Mouse (Mus musculus) megakaryocyte, adult 5-6 weeks (primary cell): ENCODE measurements at regions not wholly inside any gene's neighbourhood (a gene's known extent, or its start where the extent isn't known, plus 50 kb on each side); places are given as distances from the start of the nearest gene placed in this dataset.
A peak's percentile ranks its signal among the peaks of the same experiment; 100 is the strongest.

Experiments
- ATAC-seq: 2 replicates; pipeline ENCODE4 v1.8.0; 2016; ENCODE audit warnings: mild to moderate bottlenecking, inconsistent platforms; ENCODE audit not compliant: poor library complexity, severe bottlenecking

DNA sequence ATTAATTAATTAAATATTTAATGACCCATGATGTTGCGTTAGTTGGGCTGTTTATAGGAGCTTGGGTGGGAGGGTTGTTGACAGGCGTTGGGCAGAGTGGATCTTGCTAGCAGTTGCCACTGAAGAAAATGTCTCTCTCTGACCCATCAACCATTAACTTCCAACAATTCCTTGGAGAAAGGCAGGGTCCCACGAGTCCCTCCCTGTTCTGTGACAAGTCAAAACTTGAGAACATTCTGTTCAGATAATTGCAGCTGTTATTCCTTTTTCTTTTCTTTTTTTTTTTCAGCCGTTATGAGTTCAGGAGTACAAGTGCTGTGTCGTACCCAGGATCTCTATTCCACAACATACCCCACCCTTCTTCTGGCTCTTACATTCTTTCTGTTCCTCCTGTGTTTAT, 59.8 kb upstream of the Tnfrsf21 start:
- ATAC-seq = no peak

DNA sequence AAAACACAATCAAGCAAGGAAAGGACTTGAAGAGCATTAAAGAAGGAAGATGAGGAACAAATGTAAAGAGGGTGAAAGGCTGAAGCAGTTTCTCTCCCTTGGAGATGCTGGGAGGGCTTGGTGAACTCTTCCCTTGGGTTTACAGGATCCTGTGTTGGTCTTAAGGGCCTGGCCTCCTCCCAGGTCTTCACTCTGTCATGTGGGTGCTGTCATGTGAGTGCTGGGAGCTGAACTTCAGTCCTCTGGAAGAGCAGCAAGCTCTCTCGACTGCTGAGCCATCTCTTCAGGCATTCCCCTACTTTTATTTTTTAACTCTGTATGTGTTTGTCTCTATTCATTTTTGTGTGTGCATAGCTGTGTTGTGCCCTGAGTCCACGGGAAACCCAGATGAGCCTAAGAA, 61.6 kb upstream of the Tnfrsf21 start:
- no peak for ATAC-seq

DNA sequence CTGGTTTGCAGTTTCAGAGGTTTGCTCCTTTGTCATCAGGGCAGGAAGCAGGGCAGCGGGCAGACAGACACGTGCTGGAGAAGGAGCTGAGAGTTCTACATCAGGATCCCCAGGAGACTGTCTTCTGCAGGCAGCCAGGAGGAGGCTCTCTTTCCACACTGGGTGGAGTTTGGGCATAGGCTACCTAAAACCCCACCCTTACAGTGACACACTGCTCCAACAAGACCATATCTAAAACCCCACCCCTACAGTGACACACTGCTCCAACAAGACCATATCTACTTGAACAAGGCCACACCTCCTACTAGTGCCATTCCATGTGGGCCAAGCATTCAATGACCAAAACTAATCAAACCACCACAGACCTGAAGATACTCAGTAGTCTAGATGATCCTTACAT, 68.0 kb upstream of the Cd2ap start:
- ATAC-seq = no peak

DNA sequence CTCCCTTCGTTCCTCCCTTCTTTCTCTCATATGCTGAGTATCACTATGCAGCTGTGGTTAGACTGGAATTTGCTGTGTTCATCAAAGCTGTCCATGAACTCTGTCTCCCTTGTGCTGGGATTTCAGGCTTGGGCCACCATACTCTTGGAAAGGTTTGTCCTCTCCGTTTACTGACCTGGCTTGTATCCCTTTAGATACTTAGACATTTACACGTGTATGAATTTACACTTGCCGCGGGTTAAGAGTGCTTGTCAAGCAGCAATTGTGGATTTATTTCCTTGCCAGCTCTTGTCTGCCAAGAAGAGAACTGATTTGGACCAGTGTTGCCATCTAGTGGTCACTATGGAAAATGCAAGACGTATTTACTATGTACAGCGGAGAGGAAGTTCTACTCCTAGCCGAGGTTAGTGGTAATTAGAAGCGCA, 66.8 kb upstream of the Cd2ap start:
- peak; percentile 86 for ATAC-seq

DNA sequence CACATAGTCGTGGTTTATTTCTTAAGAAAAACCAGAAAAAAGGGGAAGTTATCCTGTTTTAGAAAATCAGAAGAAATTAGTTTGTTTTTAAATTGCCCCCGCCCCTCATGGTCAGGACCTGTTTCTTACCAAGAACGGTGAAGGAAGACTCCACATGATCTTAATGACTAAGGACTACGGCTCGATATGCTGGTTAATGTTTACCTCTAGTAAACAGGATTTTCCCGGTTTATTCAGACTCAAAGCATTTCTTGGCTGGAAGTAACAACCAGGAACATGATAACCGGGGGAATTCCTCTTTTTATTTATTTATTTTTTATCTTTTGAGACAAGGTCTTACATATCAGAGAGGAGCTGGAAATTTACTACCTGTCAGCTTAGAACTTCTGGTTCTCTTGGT, 63.0 kb upstream of the Cd2ap start:
- ATAC-seq = no peak

DNA sequence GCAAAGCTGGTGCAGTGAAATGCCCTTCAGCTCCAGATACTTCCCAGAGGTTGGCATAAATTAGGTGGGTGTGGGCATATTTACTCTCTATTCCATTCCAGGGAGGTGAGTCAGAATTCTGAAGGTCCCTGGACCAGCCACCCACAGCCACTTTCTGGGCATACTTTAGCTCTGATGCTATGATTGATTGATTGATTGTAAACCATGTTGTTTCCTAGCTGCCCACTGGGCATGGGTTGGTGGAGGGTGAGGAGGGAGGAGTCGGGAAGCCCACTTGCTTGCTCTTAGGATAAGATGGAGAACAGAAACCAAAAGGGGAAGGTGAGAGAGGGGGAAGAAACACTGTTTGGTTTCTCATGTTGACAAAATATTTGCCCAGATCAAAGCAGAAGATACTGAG, 62.1 kb upstream of the Cd2ap start:
- peak; percentile 72 for ATAC-seq

DNA sequence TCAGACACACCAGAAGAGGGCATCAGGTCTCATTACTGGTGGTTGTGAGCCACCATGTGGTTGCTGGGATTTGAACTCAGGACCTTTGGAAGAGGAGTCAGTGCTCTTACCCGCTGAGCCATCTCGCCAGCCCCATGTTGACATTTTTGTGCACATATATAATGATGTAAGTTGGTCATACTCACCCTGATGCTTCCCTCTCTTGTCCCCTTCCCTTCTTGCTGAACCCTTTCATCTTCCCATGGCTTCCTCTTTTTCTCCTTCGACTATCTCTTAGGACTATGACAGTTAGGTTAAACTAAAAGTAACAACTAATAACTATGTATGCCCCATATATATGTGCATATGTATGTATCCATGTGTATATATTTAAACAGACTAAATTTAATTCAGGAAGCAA, 61.0 kb upstream of the Cd2ap start:
- ATAC-seq = peak; percentile 63

DNA sequence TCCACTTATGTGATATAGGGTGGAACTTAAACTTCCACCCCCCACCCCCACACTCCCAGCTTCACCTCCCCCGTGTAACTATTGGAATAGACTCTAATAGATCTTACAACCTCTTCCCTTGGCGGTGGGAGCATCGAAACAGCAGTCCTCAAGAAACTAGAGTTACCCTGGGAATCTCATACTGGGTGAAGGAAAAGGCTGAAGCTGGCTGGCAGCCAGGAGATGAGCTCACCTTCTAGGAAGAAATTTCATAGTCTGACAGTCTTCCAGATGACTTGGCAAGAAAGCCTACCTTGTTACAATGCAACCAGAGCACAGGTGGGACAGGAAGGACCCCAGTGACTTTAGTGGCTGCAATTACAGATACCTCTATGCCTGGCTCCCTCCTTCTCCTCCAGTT, 57.6 kb upstream of the Cd2ap start:
- no peak for ATAC-seq

DNA sequence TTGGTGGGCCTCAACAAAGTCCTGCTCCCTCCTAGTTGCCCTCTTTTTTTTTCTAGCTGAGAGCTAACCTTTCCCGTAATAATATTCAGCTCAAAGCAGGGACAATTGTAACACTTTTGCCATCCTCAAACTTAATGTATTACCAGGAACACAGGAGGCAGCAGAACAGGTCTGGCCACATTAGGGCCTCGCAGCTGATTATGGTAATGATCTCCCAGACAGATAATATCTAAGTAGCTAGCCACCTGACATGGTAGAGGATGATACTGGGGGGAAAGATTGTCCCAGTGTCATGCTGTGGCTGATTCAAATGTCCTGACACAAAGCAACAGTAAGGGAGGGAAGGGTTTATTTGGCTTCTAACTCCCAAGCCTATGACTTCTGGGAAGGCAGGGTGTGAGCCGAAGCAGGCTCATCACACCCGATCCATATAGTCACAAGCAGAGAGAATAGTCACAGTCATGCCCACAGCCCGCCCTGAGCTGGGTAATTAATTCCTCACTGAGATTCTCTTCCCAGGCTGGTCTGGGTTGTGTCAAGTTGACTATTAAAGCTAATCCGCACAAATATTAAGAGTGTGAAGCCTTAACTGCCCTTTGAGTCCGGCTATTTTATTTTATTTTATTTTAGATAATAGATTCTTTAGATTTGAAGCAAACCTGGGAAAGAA, 57.0 kb upstream of the Cd2ap start:
- ATAC-seq = no peak

DNA sequence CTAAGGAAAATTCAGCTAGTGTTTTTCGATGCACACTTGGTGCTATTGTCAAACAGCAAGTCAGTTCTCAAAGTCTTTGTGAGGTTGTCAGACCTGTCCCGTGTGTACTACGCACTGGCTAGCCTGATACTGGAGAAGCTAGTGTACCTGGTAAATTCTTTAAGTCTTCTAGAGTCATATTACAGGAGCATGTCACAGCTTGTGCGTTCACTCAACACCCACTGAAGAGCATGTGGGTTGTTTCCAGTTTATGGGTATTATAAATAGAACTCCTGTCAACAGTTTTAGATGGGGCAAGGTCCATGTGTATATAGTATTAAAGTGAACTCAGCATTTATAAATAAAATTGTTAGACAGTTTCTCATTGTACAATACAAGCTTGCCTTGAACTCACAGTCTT, 50.9 kb upstream of the Cd2ap start:
- no peak for ATAC-seq
